In genomic region chr9:99062544-99062943, GRCm38 (mm10) we compare ENCODE assay signal across 7 mouse cellular contexts. TPM values are rescaled to one million over a fixed set of nuclear protein-coding genes. Genes with fewer than 3 reads are reported as not detected.
A peak's percentile ranks its signal among the peaks of the same experiment; 100 is the strongest.
DNase-seq lines count a peak whose midpoint lies in the region; ATAC-seq and TF ChIP-seq lines count a peak whose summit lies in the region.

No protein-coding gene starts in this region.

- peak; percentile 41 to 54 for DNase-seq in gastrocnemius, adult 8-10 months (ENCODE audit: low spot score in 2 of 2)
- peak; percentile 75 for DNase-seq in induced T-regulatory cell, adult 2 months (ENCODE audit: low read depth)
- peak; percentile 38 to 72 for DNase-seq in left cerebral cortex, adult 8-10 months (ENCODE audit: low spot score in 2 of 2)
- peak; percentile 80 for DNase-seq in midbrain, embryonic 10.5 days (ENCODE audit: low spot score)

- 42% methylated on average over 7 of the region's 7 CpGs for WGBS in midbrain, embryonic 10.5 days
- WGBS in small intestine, adult 2 months = 41% methylated on average over 7 of the region's 7 CpGs

- peak; percentile 73 for ATAC-seq in activated CD4-positive, CD25-positive, alpha-beta regulatory T cell, adult 4 months
- peak; percentile 94 for ATAC-seq in common myeloid progenitor, adult 5-6 weeks (replicated peaks; ENCODE audit: low read depth, poor library complexity, severe bottlenecking)

- no peaks in the 10 kb centered on the region for H3K27me3 ChIP-seq in midbrain, embryonic 10.5 days (ENCODE audit: low read depth, poor library complexity, severe bottlenecking)
- H3K27me3 ChIP-seq in small intestine, adult 2 months (ENCODE audit: control insufficient read depth, insufficient read depth, low read length) = no peaks in the 10 kb centered on the region

- no peak overlapping the region for H3K27ac ChIP-seq in midbrain, embryonic 10.5 days (replicated peaks)
- no peak overlapping the region for H3K27ac ChIP-seq in small intestine, adult 2 months (ENCODE audit: insufficient read depth, low read depth, low read length)

- no peaks in the 10 kb centered on the region for H3K9me3 ChIP-seq in midbrain, embryonic 10.5 days (replicated peaks)

- peaks cover 20% of the 10 kb centered on the region for H3K36me3 ChIP-seq in midbrain, embryonic 10.5 days
- H3K36me3 ChIP-seq in small intestine, adult 2 months (ENCODE audit: control insufficient read depth, insufficient read depth, low read length) = peaks cover 28% of the 10 kb centered on the region

- no peaks in the 10 kb centered on the region for H3K4me1 ChIP-seq in midbrain, embryonic 10.5 days
- no peaks in the 10 kb centered on the region for H3K4me1 ChIP-seq in small intestine, adult 2 months (ENCODE audit: control insufficient read depth, insufficient read depth, insufficient read length, low read length)

- TF ChIP-seq CTCF in small intestine, adult 2 months (IDR thresholded peaks at IDR 0.05; ENCODE audit: extremely low read depth, insufficient read length, insufficient replicate concordance, low read depth, low read length) = peak; percentile 95

- no peak for TF ChIP-seq POLR2A in small intestine, adult 2 months (IDR thresholded peaks at IDR 0.05; ENCODE audit: low read depth, low read length)

- no peak overlapping the region for H3K4me3 ChIP-seq in midbrain, embryonic 10.5 days
- no peak overlapping the region for H3K4me3 ChIP-seq in small intestine, adult 2 months (ENCODE audit: low read depth, low read length)

RNA-seq across cellular contexts. Expression of gene Gm1123, which starts 27.0 kb away (rescaled TPM):
- 1 to 10 TPM in 1 of 2 experiments, under 1 TPM in 1; 0.94 to 1.1 TPM for polyA plus RNA-seq in activated CD4-positive, CD25-positive, alpha-beta regulatory T cell, adult 4 months (2017; shearing (Covaris generic))
- not detected in 2 replicates for total RNA-seq in common myeloid progenitor, adult 5-6 weeks (2017)
- total RNA-seq in gastrocnemius, adult 8-10 months (2022) = not detected
- total RNA-seq in left cerebral cortex, adult 8-10 months (2022) = under 1 TPM in 1 of 4 experiments, not detected in 3; 0.23 TPM
- 0.09 TPM in 1 of 2 replicates, not detected in the other for polyA plus RNA-seq in midbrain, embryonic 10.5 days (2016; fragmentation: Nextera tagmentation; extraction: Ambion mirVana)
- polyA plus RNA-seq in small intestine, adult 2 months (2012; rRNA removed) = 39.4 and 90.3 TPM in 2 replicates
